Comparison of ENCODE assay signal across 12 mouse cellular contexts in genomic region chr1:190948439-190948838, GRCm38 (mm10). TPM values are rescaled to one million over a fixed set of nuclear protein-coding genes. Genes with fewer than 3 reads are reported as not detected.
DNase-seq lines count a peak whose midpoint lies in the region; ATAC-seq and TF ChIP-seq lines count a peak whose summit lies in the region.
"Had no signal": no experiment of that assay in that cellular context is flagged by ENCODE, and none has a peak within 500 bp of the region (broad histone marks: within the 10 kb centered on the region; RNA-seq: fewer than 3 reads in every experiment).

No protein-coding gene starts in this region.

- no peak overlapping the region for H3K9ac ChIP-seq in liver, adult 2 months (ENCODE audit: low read depth, low read length)
- no peak overlapping the region for H3K9ac ChIP-seq in liver, embryonic 12.5 days
- no peak overlapping the region for H3K9ac ChIP-seq in heart, adult 2 months (ENCODE audit: low read depth, low read length)
- H3K9ac ChIP-seq: limb, embryonic 12.5 days had no signal

- intact Hi-C loops in heart, adult 2 months (cut with DNase I): no loop called here

- DNase-seq in liver, adult 2 months (ENCODE audit: extremely low read depth, low read depth, low spot score): peak; percentile 71
- DNase-seq in adrenal gland, postnatal 10 days: peak; percentile 64
- peak; percentile 44 for DNase-seq in cerebellum, adult 11-12 months
- peak; percentile 54 for DNase-seq in gonadal fat pad, adult 2 months (ENCODE audit: low read depth)
- DNase-seq in heart, adult 2 months: no peak
- DNase-seq: lung, adult 18-20 months; thymus, postnatal 36 days had no signal

- peaks cover 4% of the 10 kb centered on the region; the same call in 1 of the 2 replicates for H3K36me3 ChIP-seq in liver, adult 2 months (ENCODE audit: control insufficient read depth, insufficient read depth, low read length)
- peaks cover 37% of the 10 kb centered on the region for H3K36me3 ChIP-seq in liver, embryonic 12.5 days
- H3K36me3 ChIP-seq in heart, adult 2 months (ENCODE audit: control insufficient read depth, insufficient read depth, low read length): no peaks in the 10 kb centered on the region

- ATAC-seq in liver, embryonic 12.5 days: no peak
- no peak for ATAC-seq in inflammation-experienced regulatory T-cells, adult 6 months
- ATAC-seq: Patski had no signal

- TF ChIP-seq EP300 in heart, adult 2 months (IDR thresholded peaks at IDR 0.05; ENCODE audit: insufficient read depth, low read depth, low read length): no peak

- H3K27ac ChIP-seq in liver, adult 2 months (replicated peaks; ENCODE audit: insufficient read depth, low read depth, low read length): no peak overlapping the region
- H3K27ac ChIP-seq in liver, embryonic 12.5 days: no peak overlapping the region
- no peak overlapping the region for H3K27ac ChIP-seq in heart, adult 2 months
- H3K27ac ChIP-seq: limb, embryonic 12.5 days had no signal

- no peaks in the 10 kb centered on the region for H3K9me3 ChIP-seq in liver, embryonic 12.5 days (replicated peaks)
- H3K9me3 ChIP-seq: limb, embryonic 12.5 days had no signal

- H3K4me2 ChIP-seq in liver, embryonic 12.5 days: no peak overlapping the region
- H3K4me2 ChIP-seq: limb, embryonic 12.5 days had no signal

- no peaks in the 10 kb centered on the region for H3K27me3 ChIP-seq in liver, adult 2 months (ENCODE audit: control insufficient read depth, insufficient read depth, low read length)
- H3K27me3 ChIP-seq in liver, embryonic 12.5 days (replicated peaks): no peaks in the 10 kb centered on the region; the same call in 1 of the 2 replicates
- H3K27me3 ChIP-seq in heart, adult 2 months (ENCODE audit: control insufficient read depth, insufficient read depth, low read length): no peaks in the 10 kb centered on the region
- H3K27me3 ChIP-seq: limb, embryonic 12.5 days; Patski had no signal

- no peak for TF ChIP-seq POLR2A in liver, adult 2 months (IDR thresholded peaks at IDR 0.05; ENCODE audit: extremely low read depth, insufficient read depth, low read length)
- no peak for TF ChIP-seq POLR2A in heart, adult 2 months (IDR thresholded peaks at IDR 0.05; ENCODE audit: insufficient read depth, low read depth, low read length)

- WGBS in liver, adult 2 months: 52% methylated on average over 7 of the region's 7 CpGs
- 83% methylated on average over 7 of the region's 7 CpGs for WGBS in liver, embryonic 12.5 days (ENCODE audit: insufficient replicate concordance)
- WGBS in heart, adult 2 months: 73% methylated on average over 7 of the region's 7 CpGs

- H3K79me2 ChIP-seq in liver, adult 2 months (ENCODE audit: control insufficient read depth, insufficient read depth, low read length): no peaks in the 10 kb centered on the region
- H3K79me2 ChIP-seq in heart, adult 2 months (replicated peaks; ENCODE audit: control insufficient read depth, insufficient read depth, low read length): no peaks in the 10 kb centered on the region

- H3K4me1 ChIP-seq in liver, adult 2 months (ENCODE audit: control insufficient read depth, insufficient read depth, low read length): no peaks in the 10 kb centered on the region
- no peaks in the 10 kb centered on the region for H3K4me1 ChIP-seq in liver, embryonic 12.5 days
- H3K4me1 ChIP-seq in heart, adult 2 months (ENCODE audit: control insufficient read depth, insufficient read depth, low read length): no peaks in the 10 kb centered on the region
- H3K4me1 ChIP-seq: limb, embryonic 12.5 days had no signal

- no peak for TF ChIP-seq CTCF in liver, adult 2 months (IDR thresholded peaks at IDR 0.05; ENCODE audit: low read depth, low read length)
- TF ChIP-seq CTCF in heart, adult 2 months (IDR thresholded peaks at IDR 0.05): no peak

- H3K4me3 ChIP-seq in liver, adult 2 months (ENCODE audit: insufficient read depth, low read depth, low read length): no peak overlapping the region
- H3K4me3 ChIP-seq in liver, embryonic 12.5 days: no peak overlapping the region
- H3K4me3 ChIP-seq in heart, adult 2 months: no peak overlapping the region
- H3K4me3 ChIP-seq: erythroblast, embryonic 14.5 days; limb, embryonic 12.5 days had no signal

RNA-seq across cellular contexts. Expression of gene Angel2, which starts 23.5 kb away (rescaled TPM):
- 20.4 and 20.7 TPM in 2 replicates for total RNA-seq in liver, adult 2 months (2014; rRNA removed)
- polyA plus RNA-seq in liver, adult 2 months (2012; rRNA removed): 11.4 and 11.7 TPM in 2 replicates
- 21.4 and 23.6 TPM in 2 replicates for polyA plus RNA-seq in liver, embryonic 12.5 days (2016; fragmentation: Nextera tagmentation; extraction: Ambion mirVana)
- 10 to 100 TPM; 43.4 to 49.8 TPM for total RNA-seq in adrenal gland, postnatal 10 days (2021)
- polyA plus RNA-seq in gonadal fat pad, adult 2 months (2012; rRNA removed): 25.6 and 29.3 TPM in 2 replicates
- 10 to 100 TPM; 49.9 to 55.6 (median 50.2) TPM for polyA plus RNA-seq in inflammation-experienced regulatory T-cells, adult 6 months (2017; shearing (Covaris generic))
- total RNA-seq in heart, adult 2 months (2021): 10 to 100 TPM; 27.7 to 28.0 TPM
- polyA plus RNA-seq in heart, adult 2 months (2012; rRNA removed): 18.5 and 23.8 TPM in 2 replicates

RNA-seq across cellular contexts. Expression of gene Vash2, which starts 30.7 kb away (rescaled TPM):
- under 0.01 TPM in 1 of 2 replicates, not detected in the other for total RNA-seq in liver, adult 2 months (2014; rRNA removed)
- not detected in 2 replicates for polyA plus RNA-seq in liver, adult 2 months (2012; rRNA removed)
- polyA plus RNA-seq in liver, embryonic 12.5 days (2016; fragmentation: Nextera tagmentation; extraction: Ambion mirVana): 3.9 and 4.0 TPM in 2 replicates
- total RNA-seq in adrenal gland, postnatal 10 days (2021): 1 to 10 TPM; 1.3 to 3.1 TPM
- polyA plus RNA-seq in gonadal fat pad, adult 2 months (2012; rRNA removed): 12.9 and 14.4 TPM in 2 replicates
- polyA plus RNA-seq in inflammation-experienced regulatory T-cells, adult 6 months (2017; shearing (Covaris generic)): 1 to 10 TPM in 1 of 3 experiments, under 1 TPM in 2; 0.33 to 1.2 (median 0.59) TPM
- total RNA-seq in heart, adult 2 months (2021): under 1 TPM; 0.31 to 0.41 TPM
- 0.27 and 0.50 TPM in 2 replicates for polyA plus RNA-seq in heart, adult 2 months (2012; rRNA removed)

RNA-seq across cellular contexts. Expression of gene Rps6kc1, which starts 36.9 kb away (rescaled TPM):
- total RNA-seq in liver, adult 2 months (2014; rRNA removed): 9.2 and 12.6 TPM in 2 replicates
- 5.7 and 8.1 TPM in 2 replicates for polyA plus RNA-seq in liver, adult 2 months (2012; rRNA removed)
- 5.5 and 5.7 TPM in 2 replicates for polyA plus RNA-seq in liver, embryonic 12.5 days (2016; fragmentation: Nextera tagmentation; extraction: Ambion mirVana)
- total RNA-seq in adrenal gland, postnatal 10 days (2021): 10 to 100 TPM; 26.2 to 27.6 TPM
- 6.6 and 7.9 TPM in 2 replicates for polyA plus RNA-seq in gonadal fat pad, adult 2 months (2012; rRNA removed)
- polyA plus RNA-seq in inflammation-experienced regulatory T-cells, adult 6 months (2017; shearing (Covaris generic)): 1 to 10 TPM; 4.7 to 8.8 (median 8.8) TPM
- total RNA-seq in heart, adult 2 months (2021): 10 to 100 TPM; 15.6 to 18.9 TPM
- polyA plus RNA-seq in heart, adult 2 months (2012; rRNA removed): 6.9 and 9.3 TPM in 2 replicates

Comparison
In these comparisons a context has a peak if more than half of its experiments do, and no peak if none do; other contexts are left out.
1. DNase-seq: peak in liver, adult 2 months (single experiment), adrenal gland, postnatal 10 days (single experiment), cerebellum, adult 11-12 months (single experiment) and gonadal fat pad, adult 2 months (single experiment); none in heart, adult 2 months (0 of 2).